Mouse (Mus musculus): Measurements from ENCODE around the gene Mccc1.
A peak's percentile ranks its signal among the peaks of the same experiment; 100 is the strongest.

Gene Mccc1

GRCm38 (mm10) chr3:35966493-35966892, 34.0 kb downstream of the Mccc1 start:
- DNase-seq (ENCODE audit: low spot score in 2 of 2): no peak

GRCm38 (mm10) chr3:35964928-35965327, 35.5 kb downstream of the Mccc1 start:
- DNase-seq (ENCODE audit: low spot score in 2 of 2): no peak

GRCm38 (mm10) chr3:35963921-35964320, 36.6 kb downstream of the Mccc1 start:
- DNase-seq (ENCODE audit: low spot score in 2 of 2): no peak

- no peak for DNase-seq (ENCODE audit: low spot score in 2 of 2)
These were observed 37.1 kb downstream of the Mccc1 start for GRCm38 (mm10) chr3:35963401-35963800.

GRCm38 (mm10) chr3:35962967-35963366, 37.5 kb downstream of the Mccc1 start:
- DNase-seq (ENCODE audit: low spot score in 2 of 2): no peak

- DNase-seq (ENCODE audit: low spot score in 2 of 2): no peak
These were observed 43.2 kb downstream of the Mccc1 start for GRCm38 (mm10) chr3:35957230-35957629.

- DNase-seq (ENCODE audit: low spot score in 2 of 2): no peak
These were observed 45.4 kb downstream of the Mccc1 start for GRCm38 (mm10) chr3:35954901-35955575.

GRCm38 (mm10) chr3:35953816-35954215, 46.7 kb downstream of the Mccc1 start:
- DNase-seq (ENCODE audit: low spot score in 2 of 2): no peak

GRCm38 (mm10) chr3:35953184-35953583, 47.3 kb downstream of the Mccc1 start:
- DNase-seq (ENCODE audit: low spot score in 2 of 2): no peak

GRCm38 (mm10) chr3:35948197-35948596, 52.3 kb downstream of the Mccc1 start:
- DNase-seq (ENCODE audit: low spot score in 2 of 2): no peak

GRCm38 (mm10) chr3:35940520-35941135, 59.9 kb downstream of the Mccc1 start:
- DNase-seq (ENCODE audit: low spot score in 2 of 2): no peak

GRCm38 (mm10) chr3:35940047-35940446, 60.4 kb downstream of the Mccc1 start:
- no peak for DNase-seq (ENCODE audit: low spot score in 2 of 2)

GRCm38 (mm10) chr3:35937345-35937744, 63.1 kb downstream of the Mccc1 start, which contains the start of gene Dcun1d1:
Gene Dcun1d1, minus strand, starts transcription at chr3:35937445.
- DNase-seq (ENCODE audit: low spot score in 2 of 2): no peak

GRCm38 (mm10) chr3:35933405-35933777, 67.1 kb downstream of the Mccc1 start:
- peak in 1 of 2 experiments; percentile 15 for DNase-seq (ENCODE audit: low spot score in 2 of 2)

GRCm38 (mm10) chr3:35932735-35933404, 67.6 kb downstream of the Mccc1 start:
- DNase-seq (ENCODE audit: low spot score in 2 of 2): peak; percentile 54 to 79

GRCm38 (mm10) chr3:35931896-35932727, 68.4 kb downstream of the Mccc1 start:
- DNase-seq (ENCODE audit: low spot score in 2 of 2): peak in 1 of 2 experiments; percentile 32

- DNase-seq (ENCODE audit: low spot score in 2 of 2): no peak
These were observed 69.1 kb downstream of the Mccc1 start for GRCm38 (mm10) chr3:35931359-35931758.

- DNase-seq (ENCODE audit: low spot score in 2 of 2): no peak
These were observed 70.6 kb downstream of the Mccc1 start for GRCm38 (mm10) chr3:35929831-35930230.

GRCm38 (mm10) chr3:35929406-35929805, 71.1 kb downstream of the Mccc1 start:
- DNase-seq (ENCODE audit: low spot score in 2 of 2): no peak

GRCm38 (mm10) chr3:35925852-35926251, 74.6 kb downstream of the Mccc1 start:
- no peak for DNase-seq (ENCODE audit: low spot score in 2 of 2)

- no peak for DNase-seq (ENCODE audit: low spot score in 2 of 2)
These were observed 76.5 kb downstream of the Mccc1 start for GRCm38 (mm10) chr3:35924007-35924406.

- no peak for DNase-seq (ENCODE audit: low spot score in 2 of 2)
These were observed 77.0 kb downstream of the Mccc1 start for GRCm38 (mm10) chr3:35923495-35923894.
